Mouse (Mus musculus): ENCODE data around the gene Ctbp2.

DNA sequence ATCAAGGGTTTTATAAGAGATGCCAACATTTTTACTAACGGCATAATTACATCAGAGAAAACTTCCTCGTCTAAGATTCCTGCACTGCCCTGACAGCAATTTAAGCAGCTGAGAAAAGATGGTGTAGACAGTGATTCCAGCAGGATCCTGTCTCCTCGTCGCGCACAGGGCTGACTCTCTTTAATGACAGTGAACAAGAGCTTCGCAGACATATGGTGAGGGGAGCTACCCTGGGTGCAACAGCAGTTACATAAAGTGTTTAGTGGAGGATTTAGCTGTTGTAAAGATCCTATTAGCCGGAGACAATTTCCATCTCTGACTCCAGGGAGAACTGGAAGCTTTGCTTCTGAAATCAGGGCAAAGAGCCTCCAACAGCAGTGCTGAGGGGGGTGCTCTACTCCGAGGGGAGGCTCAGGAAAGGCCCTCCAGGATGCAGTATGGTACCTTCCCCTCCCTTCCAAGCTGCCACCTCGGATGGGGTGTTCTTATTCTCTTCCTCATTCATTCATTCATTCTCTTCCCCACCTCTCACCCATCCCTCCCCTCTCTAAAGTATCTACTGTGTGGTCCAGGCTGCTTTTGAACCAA is 64.5 kb downstream of the Ctbp2 start:
- TF ChIP-seq CTCF (IDR thresholded peaks at IDR 0.05) (no peak), EP300 (IDR thresholded peaks at IDR 0.05) (no peak)
